Mouse (Mus musculus): Measurements from ENCODE around the gene Uqcrc2.

DNA sequence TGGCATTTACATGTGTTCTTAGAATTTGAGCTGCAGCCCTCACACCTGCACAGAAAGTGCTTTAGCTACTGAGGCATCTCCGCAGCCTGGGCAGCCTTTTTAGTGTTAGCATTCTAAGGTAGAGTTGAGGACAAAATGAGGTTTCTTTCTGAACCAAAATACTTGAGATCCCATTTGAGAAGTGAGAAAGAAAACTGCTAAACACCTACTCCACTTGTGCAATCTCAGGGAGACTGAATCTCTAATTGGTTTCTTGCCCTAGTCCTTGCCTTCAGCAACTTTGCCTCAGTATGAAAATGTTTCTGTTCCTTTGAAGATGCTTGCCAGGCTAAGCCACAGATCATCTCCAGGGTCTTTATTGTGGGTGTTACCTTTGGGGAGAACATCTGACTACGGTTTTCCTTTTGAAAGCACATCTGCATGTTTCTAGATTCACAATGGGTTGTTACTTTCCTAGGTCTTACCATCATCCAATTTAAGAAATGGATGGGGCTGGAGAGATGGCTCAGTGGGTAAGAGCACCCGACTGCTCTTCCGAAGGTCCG lies 58.9 kb downstream of the Uqcrc2 start:
- TF ChIP-seq POLR2A (IDR thresholded peaks at IDR 0.05; ENCODE audit: low read depth, low read length) (no peak), USF1 (IDR thresholded peaks at IDR 0.05; ENCODE audit: low read depth, low read length) (no peak), MAX (IDR thresholded peaks at IDR 0.05; ENCODE audit: low read length) (no peak), MYC (IDR thresholded peaks at IDR 0.05; ENCODE audit: low read depth, low read length) (no peak), TBP (conservative IDR thresholded peaks at IDR 0.05; ENCODE audit: low read depth, low read length) (no peak), POLR2AphosphoS2 (IDR thresholded peaks at IDR 0.05; ENCODE audit: low read depth, low read length) (no peak), HCFC1 (IDR thresholded peaks at IDR 0.05; ENCODE audit: low read depth, low read length) (no peak), CTCF (conservative IDR thresholded peaks at IDR 0.05 in 1 of 2, IDR thresholded peaks at IDR 0.05 in 1 of 2; ENCODE audit: low read depth in 2 of 2, low read length in 2 of 2) (no peak), UBTF (IDR thresholded peaks at IDR 0.05; ENCODE audit: low read depth, low read length) (no peak), CHD2 (IDR thresholded peaks at IDR 0.05; ENCODE audit: low read length) (no peak), ZC3H11A (IDR thresholded peaks at IDR 0.05; ENCODE audit: low read depth, low read length) (no peak), ZKSCAN1 (IDR thresholded peaks at IDR 0.05; ENCODE audit: borderline replicate concordance, low read depth, low read length) (no peak), EP300 (IDR thresholded peaks at IDR 0.05; ENCODE audit: low read length) (no peak)
